Mouse (Mus musculus) CH12.LX (cell line): ENCODE data around the gene Ei24. TPM values are rescaled to one million over a fixed set of nuclear protein-coding genes. Genes with fewer than 3 reads are reported as not detected.

ENCODE experiments used
- DNase-seq: peaks from one replicate; pipeline ENCODE4 v3.0.0-alpha.2; 2013; ENCODE audit errors: extremely low read depth
- H3K27ac ChIP-seq: 2 replicates; pipeline ENCODE4 v1.5.1; 2012; ENCODE audit warnings: low read depth, mild to moderate bottlenecking, control low read depth, moderate library complexity; ENCODE audit not compliant: insufficient read depth
- H3K27me3 ChIP-seq: replicated peaks from 2 replicates; pipeline ENCODE3; 2012; ENCODE audit warnings: inconsistent platforms
- H3K36me3 ChIP-seq, 2 experiments: replicated peaks in 1 of 2; 2 replicates each; pipeline versions ENCODE3 to v1.6.1; 2012; ENCODE audit warnings: inconsistent platforms in 1 of 2, low read length in 1 of 2, mild to moderate bottlenecking in 1 of 2, mixed read lengths in 1 of 2, moderate library complexity in 1 of 2; ENCODE audit not compliant: control insufficient read depth in 1 of 2, insufficient read depth in 1 of 2
- H3K4me1 ChIP-seq, 2 experiments: 2 replicates each; pipeline ENCODE4 v1.6.1; 2012; ENCODE audit warnings: inconsistent platforms in 1 of 2, moderate library complexity in 1 of 2; ENCODE audit not compliant: insufficient read depth in 2 of 2, control insufficient read depth in 1 of 2
- H3K4me2 ChIP-seq: 2 replicates; pipeline ENCODE4 v1.6.1; 2012; ENCODE audit warnings: low read depth, mild to moderate bottlenecking, control low read depth; ENCODE audit not compliant: poor library complexity, insufficient read depth, severe bottlenecking
- H3K4me3 ChIP-seq, 3 experiments: fragments of 150-350 bp in 1 of 3; sonication (generic) in 1 of 3; replicated peaks in 1 of 3; 2 replicates each; pipeline versions ENCODE3 to v1.5.1; 2011 to 2012; ENCODE audit warnings: low read depth in 2 of 3, low read length in 2 of 3, mild to moderate bottlenecking in 2 of 3, moderate library complexity in 2 of 3, control low read depth in 1 of 3, improper control_type of control experiment in 1 of 3, inconsistent platforms in 1 of 3, mixed read lengths in 1 of 3; ENCODE audit not compliant: poor library complexity in 1 of 3
- H3K79me2 ChIP-seq: replicated peaks from 2 replicates; pipeline ENCODE4 v1.6.1; 2012; ENCODE audit warnings: mild to moderate bottlenecking, moderate library complexity; ENCODE audit not compliant: control insufficient read depth, poor library complexity, insufficient read depth, severe bottlenecking; ENCODE audit errors: extremely low read depth
- H3K9ac ChIP-seq: 2 replicates; pipeline ENCODE4 v1.6.1; 2012; ENCODE audit warnings: low read depth, mild to moderate bottlenecking, control low read depth, moderate library complexity; ENCODE audit not compliant: insufficient read depth
- H3K9me3 ChIP-seq: replicated peaks from 2 replicates; pipeline ENCODE3; 2012; ENCODE audit warnings: low read length, inconsistent platforms, mixed read lengths
- BHLHE40 ChIP-seq: IDR thresholded peaks from 2 replicates; pipeline ENCODE4 v1.6.1; 2011; ENCODE audit warnings: mild to moderate bottlenecking, low read depth, low read length, improper control_type of control experiment
- CHD1 ChIP-seq: IDR thresholded peaks from 2 replicates; pipeline ENCODE4 v1.6.1; 2012; ENCODE audit warnings: low read depth, low read length, improper control_type of control experiment, inconsistent platforms
- CHD2 ChIP-seq: IDR thresholded peaks from 2 replicates; pipeline ENCODE4 v1.6.1; 2011; ENCODE audit warnings: low read length, improper control_type of control experiment
- EP300 ChIP-seq: IDR thresholded peaks from 2 replicates; pipeline ENCODE4 v1.6.1; 2011; ENCODE audit warnings: low read length, improper control_type of control experiment
- HCFC1 ChIP-seq: IDR thresholded peaks from 2 replicates; pipeline ENCODE4 v1.6.1; 2012; ENCODE audit warnings: low read depth, mild to moderate bottlenecking, inconsistent platforms, low read length, improper control_type of control experiment
- IRF4 ChIP-seq: IDR thresholded peaks from 2 replicates; pipeline ENCODE4 v1.6.1; 2014; ENCODE audit warnings: low read depth, mild to moderate bottlenecking, inconsistent platforms, low read length, improper control_type of control experiment
- JUN ChIP-seq: IDR thresholded peaks from 2 replicates; pipeline ENCODE4 v1.6.1; 2011; ENCODE audit warnings: low read depth, mild to moderate bottlenecking, low read length, improper control_type of control experiment, moderate library complexity; ENCODE audit not compliant: insufficient read depth
- JUND ChIP-seq: conservative IDR thresholded peaks from 2 replicates; pipeline ENCODE4 v1.6.1; 2011; ENCODE audit warnings: low read depth, low read length, improper control_type of control experiment
- MAX ChIP-seq: IDR thresholded peaks from 2 replicates; pipeline ENCODE4 v1.6.1; 2011; ENCODE audit warnings: low read length, improper control_type of control experiment
- MAZ ChIP-seq: IDR thresholded peaks from 2 replicates; pipeline ENCODE4 v1.6.1; 2012; ENCODE audit warnings: low read depth, mild to moderate bottlenecking, inconsistent platforms, low read length, improper control_type of control experiment, moderate library complexity
- MXI1 ChIP-seq: IDR thresholded peaks from 2 replicates; pipeline ENCODE4 v1.6.1; 2011; ENCODE audit warnings: mild to moderate bottlenecking, low read depth, low read length, improper control_type of control experiment
- NELFE ChIP-seq: IDR thresholded peaks from 2 replicates; pipeline ENCODE4 v1.6.1; 2011; ENCODE audit warnings: low read depth, low read length, improper control_type of control experiment
- NRF1 ChIP-seq: IDR thresholded peaks from 2 replicates; pipeline ENCODE4 v1.6.1; 2014; ENCODE audit warnings: low read depth, mild to moderate bottlenecking, inconsistent platforms, low read length, improper control_type of control experiment, moderate library complexity
- PAX5 ChIP-seq: IDR thresholded peaks from 2 replicates; pipeline ENCODE4 v1.6.1; 2012; ENCODE audit warnings: low read length, inconsistent platforms, mixed read lengths
- POLR2A ChIP-seq: IDR thresholded peaks from 2 replicates; pipeline ENCODE4 v1.6.1; 2011; ENCODE audit warnings: low read depth, mild to moderate bottlenecking, improper control_type of control experiment, low read length
- POLR2AphosphoS2 ChIP-seq: IDR thresholded peaks from 2 replicates; pipeline ENCODE4 v1.6.1; 2011; ENCODE audit warnings: low read depth, low read length, improper control_type of control experiment
- RAD21 ChIP-seq: IDR thresholded peaks from 2 replicates; pipeline ENCODE4 v1.6.1; 2011; ENCODE audit warnings: low read depth, mild to moderate bottlenecking, low read length, improper control_type of control experiment, moderate library complexity
- SIN3A ChIP-seq: IDR thresholded peaks from 2 replicates; pipeline ENCODE4 v1.6.1; 2012; ENCODE audit warnings: low read length, improper control_type of control experiment, inconsistent platforms
- SMC3 ChIP-seq: IDR thresholded peaks from 2 replicates; pipeline ENCODE4 v1.6.1; 2011; ENCODE audit warnings: low read depth, low read length, improper control_type of control experiment
- TCF12 ChIP-seq: IDR thresholded peaks from 2 replicates; pipeline ENCODE4 v1.6.1; 2014; ENCODE audit warnings: low read depth, mild to moderate bottlenecking, inconsistent platforms, low read length, improper control_type of control experiment
- USF1 ChIP-seq: IDR thresholded peaks from 2 replicates; pipeline ENCODE4 v1.6.1; 2014; ENCODE audit warnings: low read depth, mild to moderate bottlenecking, inconsistent platforms, low read length, improper control_type of control experiment
- USF2 ChIP-seq: conservative IDR thresholded peaks from 2 replicates; pipeline ENCODE4 v1.6.1; 2011; ENCODE audit warnings: low read depth, low read length, improper control_type of control experiment
- ZC3H11A ChIP-seq: IDR thresholded peaks from 2 replicates; pipeline ENCODE4 v1.6.1; 2012; ENCODE audit warnings: low read depth, mild to moderate bottlenecking, inconsistent platforms, low read length, improper control_type of control experiment
- ZKSCAN1 ChIP-seq: IDR thresholded peaks from 2 replicates; pipeline ENCODE4 v1.6.1; 2012; ENCODE audit warnings: low read depth, inconsistent platforms, low read length, improper control_type of control experiment, borderline replicate concordance
- ZMIZ1 ChIP-seq: IDR thresholded peaks from 2 replicates; pipeline ENCODE4 v1.6.1; 2012; ENCODE audit warnings: low read depth, mild to moderate bottlenecking, inconsistent platforms, low read length, improper control_type of control experiment
- ZNF384 ChIP-seq: IDR thresholded peaks from 2 replicates; pipeline ENCODE4 v1.6.1; 2012; ENCODE audit warnings: low read depth, low read length, improper control_type of control experiment, inconsistent platforms
- dilution Hi-C: fragments of 300-500 bp; cut with MboI; formaldehyde crosslinking; loops from 2 replicates; pipeline ENCODE4 v1.14.3; 2020; ENCODE audit warnings: low sequenced_read_pairs; ENCODE audit not compliant: extremely low pct_unique_long_range_greater_than_20kb, extremely low pct_ligation_motif_present
- in situ Hi-C: fragments of 300-500 bp; cut with MboI; formaldehyde crosslinking; loops from 3 replicates; pipeline ENCODE4 v1.14.3; 2019; ENCODE audit warnings: low sequenced_read_pairs, low pct_ligation_motif_present, low pct_unique_long_range_greater_than_20kb, mixed read lengths
- polyA plus RNA-seq: library from polyadenylated mRNA; unstranded; fragments of >175 nt; gene quantifications from 2 replicates; pipeline ENCODE4 v1.2.1, GENCODE M21; 2012; ENCODE audit warnings: low read depth; ENCODE audit not compliant: insufficient read length
- total RNA-seq, 2 experiments: library from RNA; depleted of rRNA; stranded (reverse); fragments of 300-350 nt in 1 of 2; fragments of >200 nt in 1 of 2; gene quantifications; 2 replicates each; pipeline ENCODE4 v1.2.3; 2012 to 2014

The Ei24 gene
- total and polyA plus RNA-seq, 3 experiments: 37.7 to 64.3 (median 57.6) TPM

GRCm38 (mm10) chr9:36794487-36794886 is 2.7 kb downstream of the Ei24 start:
- Histone ChIP-seq H3K9me3 (no peaks in the 10 kb centered on the region), H3K4me3 (no peak overlapping the region), H3K36me3 (peaks cover 17 to 32% of the 10 kb centered on the region in 2 experiments), H3K79me2 (peaks cover 22% of the 10 kb centered on the region), H3K4me2 (no peak overlapping the region), H3K27me3 (peaks cover 5% of the 10 kb centered on the region), H3K27ac (no peak overlapping the region), H3K4me1 (peaks cover 3 to 18% of the 10 kb centered on the region in 2 experiments; a peak in 3 of 4 replicates), H3K9ac (no peak overlapping the region)
- dilution Hi-C loops: no loop called here
- no peak for DNase-seq
- in situ Hi-C loops: no loop called here
- TF ChIP-seq MAZ (no peak), JUN (no peak), USF2 (no peak), HCFC1 (no peak), MAX (no peak), CHD2 (no peak), BHLHE40 (no peak), POLR2A (no peak), NRF1 (no peak), SMC3 (no peak), TCF12 (no peak), USF1 (no peak), CHD1 (no peak), ZNF384 (no peak), ZC3H11A (no peak), POLR2AphosphoS2 (no peak), EP300 (no peak), JUND (no peak)

- no peak overlapping the region for H3K9ac ChIP-seq
- TF ChIP-seq NRF1 (no peak), HCFC1 (no peak), RAD21 (no peak), MAX (no peak), ZC3H11A (no peak), PAX5 (no peak), SMC3 (no peak), IRF4 (no peak), MXI1 (no peak), NELFE (no peak), ZMIZ1 (no peak), SIN3A (no peak), ZKSCAN1 (no peak), BHLHE40 (no peak), MAZ (no peak)
- no peaks in the 10 kb centered on the region for H3K27me3 ChIP-seq
- H3K4me2 ChIP-seq: no peak overlapping the region
- H3K4me3 ChIP-seq: no peak overlapping the region
- dilution Hi-C loops (no loop called here), in situ Hi-C loops (no loop called here)
- H3K79me2 ChIP-seq: peaks cover 22% of the 10 kb centered on the region
- no peak for DNase-seq
- peaks cover 3 to 18% of the 10 kb centered on the region in 2 experiments; a peak in 3 of 4 replicates for H3K4me1 ChIP-seq
- H3K27ac ChIP-seq: no peak overlapping the region
- peaks cover 24 to 54% of the 10 kb centered on the region in 2 experiments for H3K36me3 ChIP-seq
- no peaks in the 10 kb centered on the region for H3K9me3 ChIP-seq
Measured at GRCm38 (mm10) chr9:36792191-36792590, 5.0 kb downstream of the Ei24 start.
